Mouse (Mus musculus) ZHBTc4 (cell line): Measurements from ENCODE around the gene Gm35315.

ENCODE experiments used
- DNase-seq: peaks from one replicate; pipeline ENCODE4 v3.0.0-alpha.2; 2011; ENCODE audit warnings: low read depth, low spot score

The Gm35315 gene

GRCm38 (mm10) chr5:110094030-110094846, at the start of gene Gm35315:
TSS of gene Gm35315 (minus strand) at chr5:110094420.
- DNase-seq: peak; percentile 95

DNA sequence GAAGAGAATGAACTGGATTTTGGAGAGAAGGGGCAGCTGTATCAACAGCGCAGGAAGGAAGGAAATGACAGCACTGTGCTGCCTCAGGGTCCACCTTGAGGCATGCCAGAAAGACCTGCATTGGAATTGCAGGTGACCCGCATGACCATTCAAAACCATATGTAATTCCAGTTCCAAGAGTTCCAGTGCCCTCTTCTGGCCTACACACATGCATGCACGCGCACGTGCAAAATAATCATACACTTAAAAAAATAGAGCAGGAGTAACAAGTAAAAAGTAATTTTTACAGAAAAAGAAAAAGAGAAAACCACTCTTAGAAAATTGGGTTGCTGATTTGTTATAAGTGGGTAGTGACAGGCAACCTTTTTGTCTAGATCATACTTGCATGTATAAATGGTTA, 48.8 kb upstream of the Gm35315 start:
- peak; percentile 36 for DNase-seq

DNA sequence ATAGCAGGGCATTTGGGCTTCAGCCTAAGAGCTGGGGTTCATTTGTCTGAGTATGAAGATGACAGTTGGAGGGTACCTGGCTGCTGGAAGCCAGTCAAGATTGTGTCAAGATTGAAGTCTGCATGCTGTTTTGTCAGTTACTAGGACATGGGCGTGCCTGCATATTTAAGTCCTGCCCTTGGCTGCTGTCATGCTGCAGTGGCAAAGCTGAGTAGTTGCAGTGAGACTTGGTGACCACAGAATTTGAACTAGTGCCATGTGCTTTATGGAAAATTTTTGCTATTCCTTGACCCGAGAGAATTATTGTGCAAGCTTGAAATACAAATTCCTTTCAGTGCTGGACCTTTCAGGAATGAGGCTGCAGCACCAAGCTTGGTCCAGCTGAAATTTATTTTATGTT, 48.1 kb upstream of the Gm35315 start:
- DNase-seq: no peak

DNA sequence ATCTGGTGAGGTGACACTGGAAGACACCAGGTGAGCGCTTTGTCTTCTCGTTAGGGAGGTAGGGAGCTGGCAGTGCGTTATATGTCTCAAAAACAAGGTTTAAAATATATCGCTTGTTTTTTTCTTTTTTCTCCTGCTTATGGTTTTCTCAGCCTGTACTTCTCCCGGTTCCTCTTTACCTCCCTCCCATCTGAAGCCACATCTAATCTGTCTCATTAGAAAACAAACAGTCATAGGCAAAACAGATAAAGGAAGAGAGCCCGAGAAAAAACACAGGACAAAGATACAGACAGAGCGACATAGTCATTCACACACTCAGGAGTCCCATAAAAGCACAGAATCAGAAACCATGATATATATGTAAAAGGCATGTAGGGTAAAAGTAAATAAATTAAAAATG, 46.2 kb upstream of the Gm35315 start:
- DNase-seq: no peak

- no peak for DNase-seq
Measured at GRCm38 (mm10) chr5:110139325-110139724, 45.1 kb upstream of the Gm35315 start.

GRCm38 (mm10) chr5:110137816-110138215, 43.6 kb upstream of the Gm35315 start:
- no peak for DNase-seq

GRCm38 (mm10) chr5:110136087-110136464, 41.9 kb upstream of the Gm35315 start:
- no peak for DNase-seq

DNA sequence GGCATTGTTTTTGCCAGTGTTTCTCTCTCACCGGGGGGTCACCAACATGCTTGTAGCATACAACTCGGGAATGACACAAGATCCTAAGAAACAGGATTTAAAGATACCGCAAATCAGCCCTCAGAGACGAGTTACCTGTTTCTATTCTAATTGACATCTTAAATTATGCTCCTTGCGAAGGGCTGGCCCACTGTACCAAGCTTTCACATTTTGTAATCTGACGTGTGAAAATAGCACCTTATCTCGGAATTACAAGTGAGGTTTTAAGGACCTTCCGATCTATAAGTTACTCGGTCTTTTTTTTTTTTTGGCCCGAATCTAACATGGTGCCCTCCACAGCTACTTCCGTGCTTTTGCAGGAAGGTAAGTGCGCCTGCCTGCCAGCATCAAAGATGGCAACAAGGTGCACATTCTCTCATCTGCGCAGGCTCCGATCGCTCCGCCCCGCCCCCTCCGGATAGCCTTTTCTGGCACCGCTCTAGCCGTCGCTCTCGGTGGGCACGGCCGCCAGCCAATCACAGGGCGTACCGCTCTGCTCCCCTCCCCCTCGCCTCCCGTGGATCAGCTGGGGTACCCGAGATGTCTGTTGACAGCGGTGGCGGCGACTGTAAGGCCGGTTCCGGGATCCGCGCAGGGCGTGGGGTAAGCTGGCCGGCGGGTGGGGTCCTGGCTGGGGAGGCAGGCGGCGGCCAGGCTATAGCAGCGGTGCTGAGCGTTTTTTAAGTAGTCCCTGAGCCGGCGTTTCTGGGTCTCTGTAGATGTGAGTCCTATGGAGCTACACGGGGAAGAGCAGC, 41.3 kb upstream of the Gm35315 start, which contains the start of gene Chfr:
Chfr (plus strand) TSS at position 550 of the 794 bp plus-strand sequence.
- DNase-seq: peak; percentile 98

DNA sequence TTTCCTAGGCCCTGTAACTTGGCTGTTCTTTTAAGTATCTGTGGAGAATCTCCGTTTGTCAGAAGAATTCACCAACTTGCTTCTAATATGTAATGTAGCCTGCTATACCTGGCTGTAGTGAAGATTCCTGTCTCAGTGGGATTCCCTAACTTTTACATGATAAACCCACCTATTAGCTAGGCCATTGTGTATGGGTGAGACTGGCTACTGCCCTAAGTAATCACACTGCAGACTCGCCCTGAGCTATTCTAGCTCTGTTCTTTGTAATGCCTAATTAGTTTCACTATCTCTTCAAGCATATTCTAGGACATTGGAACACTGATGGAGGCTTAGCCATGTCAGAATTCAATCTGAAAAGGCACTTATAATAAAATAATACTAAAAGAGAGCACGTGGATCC, 28.2 kb upstream of the Gm35315 start:
- peak; percentile 67 for DNase-seq

DNA sequence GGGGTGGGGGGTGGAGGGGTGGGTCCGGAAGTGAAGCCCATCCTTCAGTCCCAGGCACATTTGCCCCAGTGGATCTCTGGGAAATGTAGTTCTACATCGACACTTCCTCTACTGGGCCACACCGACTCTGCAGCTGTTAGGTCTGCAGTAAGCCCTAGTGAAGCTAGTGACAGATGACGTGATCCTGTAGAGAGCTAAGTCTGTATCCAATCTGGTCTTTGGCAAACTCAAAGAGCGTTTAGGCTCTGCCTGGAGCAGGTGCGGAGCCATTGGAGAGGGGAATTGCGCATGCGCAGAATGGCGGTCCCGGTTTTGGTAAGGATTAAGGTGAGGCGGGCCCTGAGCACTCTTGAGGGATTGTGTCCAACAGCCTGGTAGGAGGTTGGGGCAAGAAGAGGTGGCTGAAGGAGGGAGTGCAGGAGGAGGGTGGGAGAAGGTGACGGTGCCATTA, 15.8 kb upstream of the Gm35315 start, which contains the start of gene Zfp605:
Zfp605 (plus strand) TSS at position 102 of the 451 bp plus-strand sequence.
- peak; percentile 94 for DNase-seq

- DNase-seq: no peak
Measured at GRCm38 (mm10) chr5:110108305-110108628, 14.0 kb upstream of the Gm35315 start.

DNA sequence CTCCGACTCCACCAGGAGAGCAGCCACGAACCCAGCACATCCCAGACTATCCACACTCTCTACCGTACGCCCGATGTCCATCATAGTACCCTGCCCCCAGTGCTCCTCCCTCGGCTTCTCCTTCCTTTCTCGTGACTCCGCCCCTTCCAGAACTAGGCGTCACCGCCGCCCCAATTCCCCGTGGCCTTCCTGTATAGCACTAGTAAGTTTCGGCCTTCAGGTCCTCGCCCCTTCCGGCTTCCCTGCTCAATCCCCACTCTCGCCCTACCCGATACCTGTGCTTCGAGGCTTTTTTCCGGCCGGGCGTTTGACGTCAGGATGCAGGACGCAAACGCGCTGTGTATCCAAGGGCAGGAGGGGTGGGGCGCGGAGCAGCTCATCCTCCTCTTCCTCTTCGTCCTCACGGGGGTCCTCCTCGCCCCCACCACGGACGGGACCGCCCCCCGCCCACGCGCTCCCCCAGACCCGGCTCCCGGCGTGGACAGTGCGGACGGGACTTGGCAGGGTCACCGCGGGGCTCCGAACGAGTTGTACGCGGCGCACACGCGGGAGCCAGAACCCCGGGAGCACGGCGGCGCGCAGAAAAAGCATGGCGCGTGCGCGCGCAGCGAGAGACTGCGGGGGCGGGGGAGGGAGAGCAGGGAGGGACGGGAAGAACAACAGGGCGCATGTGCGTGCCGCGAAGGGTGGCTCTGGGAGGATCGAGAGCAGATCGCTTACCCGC, 13.5 kb upstream of the Gm35315 start, which contains the start of gene Gtpbp6:
Gtpbp6 (minus strand) TSS at position 617 of the 724 bp plus-strand sequence.
- DNase-seq: peak; percentile 99

GRCm38 (mm10) chr5:110106901-110107564, 12.8 kb upstream of the Gm35315 start:
- DNase-seq: no peak

- DNase-seq: no peak
Measured at GRCm38 (mm10) chr5:110106140-110106871, 12.1 kb upstream of the Gm35315 start.

GRCm38 (mm10) chr5:110104616-110105380, 10.6 kb upstream of the Gm35315 start:
- DNase-seq: peak; percentile 62

DNA sequence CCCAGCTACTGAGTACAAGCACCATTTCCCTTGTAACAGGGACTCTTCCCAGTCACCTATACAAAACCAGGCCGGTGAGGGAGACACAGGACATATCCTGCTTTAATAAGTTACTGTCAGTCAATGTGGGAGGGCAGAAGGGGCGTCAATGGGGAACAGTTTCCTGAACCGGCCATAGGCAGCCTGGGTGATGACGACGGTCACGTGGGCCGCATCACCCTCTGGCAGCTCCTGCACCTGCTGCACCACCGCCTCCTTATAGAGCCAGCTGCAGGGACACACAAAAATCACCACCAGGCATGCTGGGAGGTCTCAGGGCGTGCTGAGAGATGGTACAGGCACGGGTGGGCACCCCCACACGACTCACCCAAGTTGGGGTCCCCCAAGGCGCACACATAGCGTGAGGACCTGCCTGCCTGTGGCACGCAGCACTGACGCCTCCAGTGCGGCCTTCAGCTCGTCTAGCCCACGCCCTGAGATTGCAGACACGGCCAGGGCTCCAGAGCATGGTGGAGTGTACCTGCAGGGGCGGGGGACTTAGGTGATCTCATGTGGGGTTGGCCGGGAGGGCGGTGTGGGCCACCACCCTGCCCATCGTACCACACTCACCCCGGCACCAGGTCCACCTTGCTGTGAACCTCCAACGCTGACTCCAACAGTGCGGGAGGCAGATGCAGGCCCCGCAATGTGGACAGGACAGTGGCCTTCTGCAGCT, 9.8 kb upstream of the Gm35315 start:
- peak; percentile 50 for DNase-seq

DNA sequence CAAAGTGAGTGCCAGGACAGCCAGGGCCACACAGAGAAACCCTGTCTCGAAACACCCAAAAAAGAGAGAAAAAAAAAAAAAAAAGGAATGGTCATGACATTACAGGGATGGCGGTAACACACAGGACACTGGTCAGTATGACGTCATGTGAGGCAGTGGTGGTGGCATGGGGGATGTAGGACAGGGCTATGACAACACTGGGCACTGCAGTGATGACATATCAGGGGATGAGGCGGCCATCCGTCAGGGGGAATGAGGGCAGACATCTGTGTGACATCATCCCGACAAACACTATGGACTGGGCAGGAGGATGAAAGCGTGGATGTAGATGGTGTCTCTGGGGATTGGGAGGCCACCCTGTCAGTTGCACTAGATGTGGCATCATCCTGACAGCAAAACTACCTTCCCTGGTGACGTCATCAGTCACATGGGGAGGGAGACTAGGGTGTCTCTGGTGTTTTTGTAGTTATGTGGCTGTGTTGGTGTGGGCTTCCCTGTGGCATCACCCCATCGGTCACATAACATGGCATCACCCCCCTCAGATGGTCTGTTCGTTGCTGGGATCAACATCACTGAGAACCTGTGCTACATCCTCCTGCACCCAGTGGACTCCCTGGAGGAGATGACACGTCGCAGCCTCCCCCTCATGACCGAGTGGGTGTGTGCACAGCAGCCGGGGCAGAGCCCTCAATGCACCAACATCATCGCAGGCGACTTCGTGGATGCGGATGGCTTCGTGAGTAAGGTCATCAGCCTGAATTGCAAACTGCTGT, 8.8 kb upstream of the Gm35315 start:
- no peak for DNase-seq

- DNase-seq: peak; percentile 27
Measured at GRCm38 (mm10) chr5:110102429-110102828, 8.2 kb upstream of the Gm35315 start.
